Comparison of ENCODE assay signal across 26 mouse cellular contexts in the genomic region with DNA sequence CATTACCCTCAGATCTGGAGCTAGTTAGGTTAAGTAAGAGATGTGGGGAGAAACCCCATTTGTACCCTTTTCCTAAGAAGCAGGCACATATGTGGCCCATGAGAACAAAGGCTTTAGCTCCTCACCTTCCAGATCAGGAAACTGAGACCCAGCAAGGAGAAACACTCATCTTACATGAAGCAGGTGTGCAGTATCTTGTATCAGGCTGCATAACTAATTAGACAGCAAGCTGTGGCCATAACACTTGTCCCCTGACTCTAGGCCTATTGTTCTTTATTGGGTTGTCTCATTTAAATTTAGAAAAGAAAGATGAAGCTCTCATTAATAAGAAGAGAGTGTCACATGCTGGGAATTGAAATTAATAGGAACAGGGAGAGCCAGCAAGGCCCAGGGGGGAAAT.
A peak's percentile ranks its signal among the peaks of the same experiment; 100 is the strongest.
DNase-seq lines count a peak whose midpoint lies in the region; ATAC-seq and TF ChIP-seq lines count a peak whose summit lies in the region.
"Had no signal": no experiment of that assay in that cellular context is flagged by ENCODE, and none has a peak within 500 bp of the region (broad histone marks: within the 10 kb centered on the region; RNA-seq: fewer than 3 reads in every experiment).

No protein-coding gene starts in this region.

- DNase-seq in cerebellum, adult 9-10 months = peak; percentile 2
- no peak for DNase-seq in cerebellum, postnatal 10 days
- DNase-seq in hindbrain, postnatal 0 days (ENCODE audit: low spot score) = no peak
- no peak for DNase-seq in midbrain, embryonic 10.5 days (ENCODE audit: low spot score)
- DNase-seq in layer of hippocampus, adult 8-10 months (ENCODE audit: low spot score in 2 of 2) = no peak
- DNase-seq: adrenal gland, adult 8-10 months; adrenal gland, postnatal 36 days; B cell, adult 2 months; cerebellum, adult 11 months; cerebellum, adult 8-10 months; cerebellum, postnatal 36 days; gastrocnemius, postnatal 10 days; heart, adult 2 months; heart, postnatal 14 days had no signal

- no peak for TF ChIP-seq CTCF in hindbrain, postnatal 0 days (IDR thresholded peaks at IDR 0.05; ENCODE audit: low read depth)

- peak; percentile 48 for ATAC-seq in hindbrain, embryonic 12.5 days (ENCODE audit: low FRiP score)
- no peak for ATAC-seq in hindbrain, postnatal 0 days
- no peak for ATAC-seq in midbrain, embryonic 15.5 days (replicated peaks)
- no peak for ATAC-seq in midbrain, embryonic 16.5 days
- ATAC-seq: CD4-positive, CD25-positive, alpha-beta regulatory T cell, adult 4 months; forebrain, embryonic 16.5 days had no signal

- H3K4me2 ChIP-seq in hindbrain, embryonic 12.5 days (replicated peaks) = no peak overlapping the region
- H3K4me2 ChIP-seq in hindbrain, postnatal 0 days (ENCODE audit: low read depth, low read length) = no peak overlapping the region
- no peak overlapping the region for H3K4me2 ChIP-seq in midbrain, embryonic 15.5 days
- no peak overlapping the region for H3K4me2 ChIP-seq in midbrain, embryonic 16.5 days (ENCODE audit: low read length)
- H3K4me2 ChIP-seq: embryonic facial prominence, embryonic 15.5 days; heart, embryonic 11.5 days; heart, embryonic 15.5 days; hindbrain, embryonic 15.5 days had no signal

- H3K9me3 ChIP-seq in hindbrain, embryonic 12.5 days (replicated peaks) = no peaks in the 10 kb centered on the region
- no peaks in the 10 kb centered on the region for H3K9me3 ChIP-seq in hindbrain, postnatal 0 days (ENCODE audit: low read length)
- H3K9me3 ChIP-seq in midbrain, embryonic 15.5 days = no peaks in the 10 kb centered on the region
- H3K9me3 ChIP-seq in midbrain, embryonic 10.5 days (replicated peaks) = no peaks in the 10 kb centered on the region
- H3K9me3 ChIP-seq in midbrain, embryonic 16.5 days (replicated peaks; ENCODE audit: control insufficient read depth, low read length, poor library complexity, severe bottlenecking) = no peaks in the 10 kb centered on the region
- H3K9me3 ChIP-seq: embryonic facial prominence, embryonic 15.5 days; forebrain, embryonic 10.5 days; G1E; heart, embryonic 15.5 days; hindbrain, embryonic 15.5 days had no signal

- no peaks in the 10 kb centered on the region for H3K27me3 ChIP-seq in hindbrain, embryonic 12.5 days
- H3K27me3 ChIP-seq in hindbrain, postnatal 0 days (ENCODE audit: insufficient read depth, low read length) = no peaks in the 10 kb centered on the region
- no peaks in the 10 kb centered on the region for H3K27me3 ChIP-seq in midbrain, embryonic 15.5 days (replicated peaks)
- H3K27me3 ChIP-seq in midbrain, embryonic 10.5 days (ENCODE audit: low read depth, poor library complexity, severe bottlenecking) = no peaks in the 10 kb centered on the region
- no peaks in the 10 kb centered on the region for H3K27me3 ChIP-seq in midbrain, embryonic 16.5 days (ENCODE audit: control insufficient read depth, insufficient read depth, low read depth, low read length)
- H3K27me3 ChIP-seq: embryonic facial prominence, embryonic 15.5 days; heart, embryonic 15.5 days; hindbrain, embryonic 15.5 days had no signal

- H3K4me3 ChIP-seq in hindbrain, embryonic 12.5 days = no peak overlapping the region
- H3K4me3 ChIP-seq in hindbrain, postnatal 0 days (ENCODE audit: low read length) = no peak overlapping the region
- no peak overlapping the region for H3K4me3 ChIP-seq in midbrain, embryonic 15.5 days
- H3K4me3 ChIP-seq in midbrain, embryonic 10.5 days = no peak overlapping the region
- H3K4me3 ChIP-seq in midbrain, embryonic 16.5 days (ENCODE audit: low read depth, low read length) = no peak overlapping the region
- H3K4me3 ChIP-seq: embryonic facial prominence, embryonic 15.5 days; erythroblast, embryonic 14.5 days; forebrain, embryonic 10.5 days; heart, adult 2 months; heart, embryonic 15.5 days; hindbrain, embryonic 15.5 days had no signal

- H3K36me3 ChIP-seq in hindbrain, embryonic 12.5 days = no peaks in the 10 kb centered on the region
- H3K36me3 ChIP-seq in hindbrain, postnatal 0 days (ENCODE audit: insufficient read depth, low read length) = no peaks in the 10 kb centered on the region
- no peaks in the 10 kb centered on the region for H3K36me3 ChIP-seq in midbrain, embryonic 15.5 days (replicated peaks)
- H3K36me3 ChIP-seq in midbrain, embryonic 10.5 days = no peaks in the 10 kb centered on the region
- H3K36me3 ChIP-seq in midbrain, embryonic 16.5 days (ENCODE audit: control insufficient read depth, insufficient read depth, low read length) = no peaks in the 10 kb centered on the region
- H3K36me3 ChIP-seq: embryonic facial prominence, embryonic 15.5 days; forebrain, embryonic 10.5 days; G1E; heart, embryonic 15.5 days; hindbrain, embryonic 15.5 days had no signal

- 0 out of 2 replicates have a peak overlapping the region, but pooled peaks have one; percentile 40 for H3K27ac ChIP-seq in hindbrain, embryonic 12.5 days
- no peak overlapping the region for H3K27ac ChIP-seq in hindbrain, postnatal 0 days
- H3K27ac ChIP-seq in midbrain, embryonic 15.5 days = 0 out of 2 replicates have a peak overlapping the region, but pooled peaks have one; percentile 2
- H3K27ac ChIP-seq in midbrain, embryonic 10.5 days (replicated peaks) = no peak overlapping the region
- 0 out of 2 replicates have a peak overlapping the region, but pooled peaks have one; percentile 17 for H3K27ac ChIP-seq in midbrain, embryonic 16.5 days (ENCODE audit: low read length)
- H3K27ac ChIP-seq: embryonic facial prominence, embryonic 15.5 days; forebrain, embryonic 10.5 days; heart, adult 2 months; heart, embryonic 15.5 days; hindbrain, embryonic 15.5 days had no signal

- no peak overlapping the region for H3K9ac ChIP-seq in hindbrain, embryonic 12.5 days
- no peak overlapping the region for H3K9ac ChIP-seq in hindbrain, postnatal 0 days (replicated peaks; ENCODE audit: low read length)
- no peak overlapping the region for H3K9ac ChIP-seq in midbrain, embryonic 15.5 days
- H3K9ac ChIP-seq in midbrain, embryonic 16.5 days (ENCODE audit: low read depth, low read length) = no peak overlapping the region
- H3K9ac ChIP-seq: embryonic facial prominence, embryonic 15.5 days; heart, embryonic 15.5 days; hindbrain, embryonic 15.5 days had no signal

- no peaks in the 10 kb centered on the region for H3K4me1 ChIP-seq in hindbrain, embryonic 12.5 days
- no peaks in the 10 kb centered on the region for H3K4me1 ChIP-seq in hindbrain, postnatal 0 days (ENCODE audit: insufficient read depth, low read length)
- peaks cover 5% of the 10 kb centered on the region; the same call in 1 of the 2 replicates for H3K4me1 ChIP-seq in midbrain, embryonic 15.5 days
- no peaks in the 10 kb centered on the region for H3K4me1 ChIP-seq in midbrain, embryonic 10.5 days
- H3K4me1 ChIP-seq in midbrain, embryonic 16.5 days (ENCODE audit: control insufficient read depth, insufficient read depth, low read length) = no peaks in the 10 kb centered on the region
- H3K4me1 ChIP-seq: embryonic facial prominence, embryonic 15.5 days; forebrain, embryonic 10.5 days; heart, embryonic 15.5 days had no signal

Comparison
In these comparisons a context has a peak if more than half of its experiments do, and no peak if none do; other contexts are left out.
1. H3K27ac ChIP-seq: peak in hindbrain, embryonic 12.5 days (single experiment), midbrain, embryonic 15.5 days (single experiment) and midbrain, embryonic 16.5 days (single experiment); none in hindbrain, postnatal 0 days (single experiment) and midbrain, embryonic 10.5 days (single experiment).